Mouse (Mus musculus) bone marrow macrophage, adult 2 months (primary cell): ENCODE data around the gene Gm20388.

Source experiments
- CTCF ChIP-seq: IDR thresholded peaks from 2 replicates; pipeline ENCODE4 v1.5.1; 2012; ENCODE audit warnings: low read depth, mild to moderate bottlenecking, low read length, moderate library complexity
- POLR2A ChIP-seq: IDR thresholded peaks from 2 replicates; pipeline ENCODE4 v1.6.1; 2012; ENCODE audit warnings: mild to moderate bottlenecking, low read depth, low read length, borderline replicate concordance

- no peak for TF ChIP-seq POLR2A
- TF ChIP-seq CTCF = no peak
Observed at GRCm38 (mm10) chr8:121396151-121396550, 1485.5 kb downstream of the Gm20388 start.
